Mouse (Mus musculus): Measurements from ENCODE around the gene Hoxc10.
A peak's percentile ranks its signal among the peaks of the same experiment; 100 is the strongest.

Gene Hoxc10

GRCm38 (mm10) chr15:102967511-102968397, 1.2 kb downstream of the Hoxc10 start:
- DNase-seq (ENCODE audit: low spot score) = no peak

DNA sequence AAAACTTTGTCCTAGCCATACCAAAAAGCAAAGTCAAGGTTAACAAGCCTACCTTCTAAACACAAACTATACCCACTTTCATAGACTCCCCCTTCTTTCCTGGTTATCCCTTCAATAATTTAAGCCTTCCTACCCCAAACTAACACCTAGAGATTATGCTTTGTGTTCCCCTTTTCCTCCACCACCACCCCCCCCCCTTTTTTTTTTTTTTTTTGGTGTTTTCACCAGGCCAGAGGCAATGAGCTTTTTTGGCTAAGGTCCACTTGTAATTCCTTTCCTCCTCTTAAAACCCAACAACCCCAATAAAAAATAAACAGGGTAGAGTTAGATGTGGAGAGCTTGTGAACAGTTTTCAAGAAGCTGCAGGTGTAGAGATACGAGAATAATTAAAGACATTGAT, 2.7 kb downstream of the Hoxc10 start:
- no peak for DNase-seq (ENCODE audit: low spot score)

DNA sequence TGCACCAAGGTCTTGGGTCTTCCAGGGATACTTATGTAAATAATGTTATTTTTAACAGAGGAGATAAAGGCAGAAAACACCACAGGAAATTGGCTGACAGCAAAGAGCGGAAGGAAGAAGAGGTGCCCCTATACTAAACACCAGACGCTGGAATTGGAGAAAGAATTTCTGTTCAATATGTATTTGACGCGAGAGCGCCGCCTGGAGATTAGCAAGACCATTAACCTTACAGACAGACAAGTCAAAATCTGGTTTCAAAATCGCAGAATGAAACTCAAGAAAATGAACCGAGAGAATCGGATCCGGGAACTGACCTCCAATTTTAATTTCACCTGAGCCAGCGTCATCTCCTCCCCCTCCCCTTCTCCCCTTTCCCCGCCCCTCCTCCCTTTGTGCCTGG, 4.1 kb downstream of the Hoxc10 start:
- DNase-seq (ENCODE audit: low spot score) = no peak

DNA sequence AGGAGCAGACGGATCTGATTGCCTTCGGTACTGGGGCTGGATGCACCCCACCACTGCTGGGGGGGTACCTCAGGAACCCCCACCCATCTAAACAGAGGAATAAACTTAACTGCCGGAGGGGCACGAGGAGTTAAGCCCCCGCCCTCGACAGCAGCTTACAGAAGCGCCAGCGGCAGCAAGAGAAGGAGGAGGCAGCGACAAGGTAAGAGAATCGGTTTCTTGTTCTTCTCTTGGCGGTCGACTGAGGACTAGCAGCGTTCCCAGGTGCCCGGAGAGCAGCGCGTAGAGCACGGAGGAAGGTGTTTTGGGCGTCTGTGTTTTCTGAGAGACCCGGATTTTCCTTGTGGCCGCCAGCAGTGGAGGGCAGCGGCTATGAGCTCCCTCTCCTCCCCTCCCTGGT, 5.7 kb downstream of the Hoxc10 start:
- no peak for DNase-seq (ENCODE audit: low spot score)

GRCm38 (mm10) chr15:102972753-102973152, 6.2 kb downstream of the Hoxc10 start:
- DNase-seq (ENCODE audit: low spot score) = no peak

- no peak for DNase-seq (ENCODE audit: low spot score)
These were observed 8.4 kb downstream of the Hoxc10 start for GRCm38 (mm10) chr15:102975034-102975433.

GRCm38 (mm10) chr15:102975688-102976111, 9.1 kb downstream of the Hoxc10 start:
- DNase-seq (ENCODE audit: low spot score) = no peak

- no peak for DNase-seq (ENCODE audit: low spot score)
These were observed 9.6 kb downstream of the Hoxc10 start, which contains the start of gene Hoxc9 for GRCm38 (mm10) chr15:102976171-102976570. Gene Hoxc9, plus strand, starts transcription at chr15:102976439.

DNA sequence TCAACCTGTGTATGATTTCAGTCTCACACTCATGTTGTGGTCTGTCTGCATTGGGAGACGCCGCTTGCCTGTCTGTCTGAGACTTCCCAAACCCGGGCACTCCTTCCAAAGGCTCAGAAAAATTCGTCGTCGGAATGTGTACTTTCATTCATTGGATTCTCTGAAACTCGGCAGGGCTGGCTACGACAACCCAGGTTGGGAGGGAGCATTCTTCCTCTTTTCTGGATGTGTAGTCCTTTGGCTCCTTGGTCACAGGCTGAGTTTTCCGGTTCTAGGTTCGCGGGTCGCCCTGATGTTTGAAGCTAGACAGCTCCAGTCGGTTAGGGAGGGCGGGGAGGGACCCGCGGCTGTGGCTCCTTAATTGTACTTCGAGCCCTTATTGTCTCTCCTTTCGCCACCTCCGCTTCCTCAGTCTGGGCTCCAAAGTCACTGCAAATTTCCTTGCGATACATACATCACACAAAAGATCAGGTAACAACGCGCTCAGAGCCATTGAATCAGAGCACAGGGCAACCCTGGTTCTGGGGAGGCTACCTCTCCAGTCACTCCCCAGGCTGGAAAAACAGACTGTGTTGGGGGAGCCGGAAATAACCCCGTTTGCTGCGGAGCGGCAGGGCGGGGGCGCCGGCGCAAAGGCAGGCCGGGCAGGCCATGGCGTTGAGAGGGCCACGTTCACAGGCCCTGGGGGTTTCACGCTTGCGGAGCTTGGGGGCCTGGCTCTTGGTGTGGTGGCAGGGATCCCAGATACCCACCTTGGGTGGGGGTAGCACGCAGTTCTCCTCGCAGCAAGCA, 10.2 kb downstream of the Hoxc10 start:
- no peak for DNase-seq (ENCODE audit: low spot score)

DNA sequence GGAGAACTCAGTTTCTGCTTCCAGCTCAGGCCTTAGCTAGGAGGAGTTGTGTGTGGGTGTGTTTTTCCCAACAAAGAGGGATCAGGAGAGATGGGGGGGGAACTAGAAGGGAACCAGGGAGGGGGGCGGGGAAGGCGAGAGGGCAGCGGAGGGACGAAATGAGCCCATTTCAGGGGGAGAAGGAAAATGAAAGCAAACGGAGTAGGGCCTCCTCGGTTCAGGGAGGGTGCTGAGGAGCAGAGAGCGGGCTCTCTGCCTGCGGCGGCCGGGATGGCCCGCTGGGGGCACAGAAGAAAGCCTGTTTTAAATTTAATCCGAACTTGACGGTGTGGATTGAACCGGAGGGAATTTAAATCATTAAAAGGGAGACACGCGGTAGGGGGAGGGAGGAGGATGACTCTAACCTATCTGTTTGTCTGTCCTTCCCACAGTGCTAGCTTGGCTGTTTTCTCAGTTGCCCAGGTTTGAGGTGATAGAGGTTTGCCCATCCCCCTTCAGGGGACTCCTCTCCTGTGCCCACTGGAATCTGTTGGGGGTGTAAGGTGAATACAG, 10.9 kb downstream of the Hoxc10 start:
- no peak for DNase-seq (ENCODE audit: low spot score)

- no peak for DNase-seq (ENCODE audit: low spot score)
These were observed 12.3 kb downstream of the Hoxc10 start for GRCm38 (mm10) chr15:102978615-102979515.

- DNase-seq (ENCODE audit: low spot score) = no peak
These were observed 13.3 kb downstream of the Hoxc10 start for GRCm38 (mm10) chr15:102979936-102980335.

- no peak for DNase-seq (ENCODE audit: low spot score)
These were observed 13.8 kb downstream of the Hoxc10 start for GRCm38 (mm10) chr15:102980352-102980751.

GRCm38 (mm10) chr15:102980912-102981311, 14.3 kb downstream of the Hoxc10 start:
- DNase-seq (ENCODE audit: low spot score) = no peak

GRCm38 (mm10) chr15:102981379-102982288, 15.0 kb downstream of the Hoxc10 start:
- no peak for DNase-seq (ENCODE audit: low spot score)

- DNase-seq (ENCODE audit: low spot score) = no peak
These were observed 17.1 kb downstream of the Hoxc10 start for GRCm38 (mm10) chr15:102983716-102984115.

DNA sequence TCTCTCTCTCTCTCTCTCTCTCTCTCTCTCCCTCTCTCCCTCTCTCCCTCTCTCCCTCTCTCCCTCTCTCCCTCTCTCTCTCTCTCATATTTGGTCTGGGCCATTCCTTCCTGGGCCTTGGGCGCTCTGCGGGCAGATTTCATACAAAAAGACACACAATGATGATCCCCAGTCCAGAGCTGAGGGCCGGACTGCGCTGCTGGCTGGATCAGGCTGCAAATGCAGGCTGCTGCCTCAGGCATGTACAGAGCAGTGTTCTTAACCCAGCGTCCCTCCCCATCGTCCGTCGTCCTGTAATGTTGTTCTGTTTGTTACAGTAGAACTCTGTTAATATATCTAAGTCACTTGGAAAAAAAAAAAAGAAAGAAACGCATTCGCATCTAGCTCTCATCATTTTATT, 17.9 kb downstream of the Hoxc10 start:
- DNase-seq (ENCODE audit: low spot score) = no peak

- no peak for DNase-seq (ENCODE audit: low spot score)
These were observed 18.3 kb downstream of the Hoxc10 start for GRCm38 (mm10) chr15:102984925-102985324.

DNA sequence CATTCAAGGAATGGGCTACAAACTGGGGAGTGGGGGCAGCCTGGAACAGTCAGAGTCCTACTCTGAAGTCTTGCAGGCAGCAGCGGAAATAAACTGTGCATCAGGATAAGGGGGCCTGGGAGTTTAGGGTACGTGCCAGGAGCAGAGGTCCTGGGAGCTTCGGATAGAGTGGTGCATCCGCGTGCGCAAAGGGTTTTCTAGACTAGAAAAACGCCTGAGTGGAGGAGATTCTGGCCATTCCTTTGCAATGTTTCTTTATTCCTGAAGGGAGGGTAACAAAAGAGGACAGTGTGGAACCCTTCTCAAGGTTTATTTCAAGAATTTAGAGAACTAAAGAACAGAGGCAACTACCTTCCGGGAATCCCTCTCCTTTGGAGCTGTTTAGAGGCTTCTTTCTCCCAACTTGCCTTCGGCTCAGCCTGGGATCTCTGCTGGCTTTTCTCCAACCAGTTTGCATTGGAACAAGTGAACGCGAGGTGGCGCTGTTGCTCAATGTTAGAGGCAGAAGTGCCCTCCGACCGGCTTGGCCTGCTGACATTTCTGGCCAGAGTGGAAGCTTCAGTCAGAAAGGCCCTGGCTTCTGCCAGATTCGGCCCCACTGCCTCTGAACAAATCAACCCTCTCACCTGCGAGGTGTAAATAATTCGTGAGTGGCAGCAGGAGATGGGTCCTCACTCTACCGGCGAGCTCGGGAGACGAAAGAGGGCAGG, 20.7 kb downstream of the Hoxc10 start:
- DNase-seq (ENCODE audit: low spot score) = peak; percentile 97

DNA sequence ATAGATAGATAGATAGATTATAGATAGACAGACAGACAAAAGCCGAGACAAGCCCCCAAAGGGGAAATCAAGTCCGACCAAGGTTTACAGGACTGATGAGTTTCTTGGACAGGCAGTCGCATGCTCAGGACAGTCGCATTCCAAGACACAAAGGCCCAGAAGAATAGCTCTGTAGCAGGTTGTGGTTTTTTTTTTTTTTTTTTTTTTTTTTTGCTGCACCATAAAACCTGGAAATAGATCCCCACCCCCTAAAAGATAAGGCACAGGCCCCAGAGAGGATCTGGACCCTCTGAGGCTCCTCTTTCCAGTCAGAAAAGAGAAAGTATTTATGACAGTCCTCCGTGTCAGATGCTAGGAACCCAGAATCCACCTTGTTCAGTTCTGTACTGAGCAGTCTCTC, 21.5 kb downstream of the Hoxc10 start:
- no peak for DNase-seq (ENCODE audit: low spot score)
